Comparison of ENCODE assay signal across 16 mouse cellular contexts in the genomic region with DNA sequence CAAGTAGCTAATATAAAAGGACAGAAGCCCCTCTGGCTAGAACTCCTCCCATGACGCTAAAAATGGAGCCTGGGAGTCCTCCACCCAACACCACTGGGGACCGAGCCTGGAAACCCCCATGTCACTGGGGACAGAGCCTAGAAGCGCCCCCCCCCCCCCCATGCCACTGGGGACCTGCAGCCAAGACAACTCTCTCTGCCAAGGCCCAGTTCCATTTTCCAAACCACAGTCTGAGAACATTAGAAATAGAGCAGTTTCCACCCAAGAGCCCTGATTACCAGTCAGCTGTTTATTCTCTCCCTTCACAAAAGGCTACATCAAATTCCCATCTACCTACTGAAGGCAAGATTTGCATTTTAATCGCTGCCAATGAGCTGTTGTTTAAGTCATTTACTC.
"Had no signal": no experiment of that assay in that cellular context is flagged by ENCODE, and none has a peak within 500 bp of the region (broad histone marks: within the 10 kb centered on the region; RNA-seq: fewer than 3 reads in every experiment).

No protein-coding gene starts in this region.

- H3K36me3 ChIP-seq: lung, embryonic 15.5 days; midbrain, embryonic 13.5 days; midbrain, embryonic 15.5 days; neural tube, embryonic 13.5 days had no signal

- DNase-seq: liver, postnatal 0 days; lung, adult 2 months; lung, postnatal 14 days; lung, postnatal 36 days; right cerebral cortex, postnatal 14 days; thymus, adult 18-20 months; thymus, postnatal 14 days; thymus, postnatal 36 days had no signal

- H3K4me2 ChIP-seq: lung, embryonic 15.5 days; midbrain, embryonic 11.5 days; midbrain, embryonic 13.5 days; midbrain, embryonic 15.5 days; neural tube, embryonic 13.5 days had no signal

- ATAC-seq: liver, postnatal 0 days; lung, postnatal 0 days; midbrain, embryonic 13.5 days; midbrain, embryonic 15.5 days had no signal

- H3K9me3 ChIP-seq: lung, embryonic 15.5 days; megakaryocyte, embryonic 14.5 days; midbrain, embryonic 13.5 days; midbrain, embryonic 15.5 days; neural tube, embryonic 13.5 days had no signal

- H3K27ac ChIP-seq: lung, embryonic 15.5 days; macrophage; midbrain, embryonic 13.5 days; midbrain, embryonic 15.5 days; neural tube, embryonic 13.5 days had no signal

- H3K9ac ChIP-seq: liver, postnatal 0 days; lung, embryonic 15.5 days; midbrain, embryonic 13.5 days; midbrain, embryonic 15.5 days; neural tube, embryonic 13.5 days had no signal

- H3K4me3 ChIP-seq: lung, embryonic 15.5 days; megakaryocyte, embryonic 14.5 days; midbrain, embryonic 13.5 days; midbrain, embryonic 15.5 days; neural tube, embryonic 13.5 days had no signal

- H3K27me3 ChIP-seq: lung, embryonic 15.5 days; megakaryocyte, embryonic 14.5 days; midbrain, embryonic 13.5 days; midbrain, embryonic 15.5 days; neural tube, embryonic 13.5 days had no signal
